9 mouse cellular contexts compared by ENCODE assay signal in the genomic region with DNA sequence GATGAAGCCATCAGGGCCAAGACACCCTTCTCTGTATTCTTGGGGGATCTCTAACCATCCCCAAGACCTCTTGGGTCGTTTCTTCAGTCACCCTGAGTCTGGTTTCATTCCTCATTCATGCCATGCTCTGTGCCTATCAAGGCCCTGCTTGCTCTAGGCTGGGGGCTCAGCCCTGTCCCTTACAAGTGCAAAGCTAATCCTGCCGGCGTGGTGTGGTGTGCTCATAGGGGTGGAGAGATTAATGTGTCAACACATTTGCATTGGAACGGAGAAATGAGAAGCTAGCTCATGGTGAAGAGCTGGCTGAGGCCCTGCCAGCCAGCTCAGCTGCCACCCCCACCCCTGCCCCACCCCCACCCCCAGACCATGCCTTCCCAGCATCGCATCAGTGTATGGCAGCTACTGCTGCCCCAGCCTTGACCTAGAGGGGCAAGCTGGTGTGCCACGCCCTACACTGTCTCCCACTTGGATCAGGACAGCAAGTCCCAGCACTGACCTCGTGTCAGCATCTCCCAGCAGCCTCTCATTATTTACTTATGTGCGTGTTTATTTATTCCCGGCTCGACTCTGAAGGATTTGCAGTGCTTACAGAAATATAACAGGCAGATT. TPM values are rescaled to one million over a fixed set of nuclear protein-coding genes. Genes with fewer than 3 reads are reported as not detected.
DNase-seq lines count a peak whose midpoint lies in the region; ATAC-seq and TF ChIP-seq lines count a peak whose summit lies in the region.
"Had no signal": no experiment of that assay in that cellular context is flagged by ENCODE, and none has a peak within 500 bp of the region (broad histone marks: within the 10 kb centered on the region; RNA-seq: fewer than 3 reads in every experiment).

No protein-coding gene starts in this region.

- peak; percentile 61; the same call in 1 of the 2 replicates for ATAC-seq in heart, embryonic 13.5 days (ENCODE audit: extremely low read depth, insufficient number of reproducible peaks, low FRiP score, low TSS enrichment)
- peak; percentile 45 for ATAC-seq in forebrain, embryonic 16.5 days
- no peak for ATAC-seq in limb, embryonic 14.5 days (ENCODE audit: low FRiP score, low read depth)
- ATAC-seq in liver, embryonic 12.5 days, result no peak

- 0 out of 2 replicates have a peak, but pooled peaks cover 25% of the 10 kb centered on the region for H3K27me3 ChIP-seq in heart, embryonic 13.5 days (replicated peaks)
- H3K27me3 ChIP-seq in forebrain, embryonic 16.5 days (replicated peaks; ENCODE audit: control insufficient read depth, insufficient read depth, low read length), result no peaks in the 10 kb centered on the region
- H3K27me3 ChIP-seq in limb, embryonic 14.5 days (ENCODE audit: control insufficient read depth, insufficient read depth, low read length), result no peaks in the 10 kb centered on the region
- H3K27me3 ChIP-seq in liver, embryonic 12.5 days (replicated peaks), result peaks cover 20% of the 10 kb centered on the region

- no peak overlapping the region for H3K4me3 ChIP-seq in heart, embryonic 13.5 days
- no peak overlapping the region for H3K4me3 ChIP-seq in forebrain, embryonic 16.5 days (replicated peaks; ENCODE audit: low read length)
- H3K4me3 ChIP-seq in limb, embryonic 14.5 days (replicated peaks; ENCODE audit: low read length), result no peak overlapping the region
- no peak overlapping the region for H3K4me3 ChIP-seq in liver, embryonic 12.5 days

- peak overlapping the region; percentile 75 for H3K9ac ChIP-seq in heart, embryonic 13.5 days
- H3K9ac ChIP-seq in forebrain, embryonic 16.5 days (replicated peaks; ENCODE audit: low read depth, low read length), result peak overlapping the region; percentile 39
- H3K9ac ChIP-seq in limb, embryonic 14.5 days (ENCODE audit: low read depth, low read length, severe bottlenecking), result 0 out of 2 replicates have a peak overlapping the region, but pooled peaks have one; percentile 25
- no peak overlapping the region for H3K9ac ChIP-seq in liver, embryonic 12.5 days

- peak overlapping the region; percentile 98 for H3K27ac ChIP-seq in heart, embryonic 13.5 days (replicated peaks)
- H3K27ac ChIP-seq in forebrain, embryonic 16.5 days (ENCODE audit: low read length), result peak overlapping the region; percentile 60
- H3K27ac ChIP-seq in limb, embryonic 14.5 days (replicated peaks; ENCODE audit: low read depth, low read length), result no peak overlapping the region
- H3K27ac ChIP-seq in liver, embryonic 12.5 days, result no peak overlapping the region

- no peak for DNase-seq in heart, postnatal 25 days (ENCODE audit: low spot score)
- peak; percentile 42 for DNase-seq in MN1 (ENCODE audit: low spot score)
- no peak for DNase-seq in limb, embryonic 14.5 days (ENCODE audit: low spot score)
- no peak for DNase-seq in spleen, postnatal 10 days (ENCODE audit: low spot score in 2 of 2)
- no peak for DNase-seq in layer of hippocampus, postnatal 36 days

- no peaks in the 10 kb centered on the region for H3K36me3 ChIP-seq in heart, embryonic 13.5 days
- no peaks in the 10 kb centered on the region for H3K36me3 ChIP-seq in forebrain, embryonic 16.5 days (ENCODE audit: control insufficient read depth, insufficient read depth)
- H3K36me3 ChIP-seq in limb, embryonic 14.5 days (ENCODE audit: control insufficient read depth, insufficient read depth, low read length), result no peaks in the 10 kb centered on the region
- no peaks in the 10 kb centered on the region for H3K36me3 ChIP-seq in liver, embryonic 12.5 days

- intact Hi-C loops in heart, postnatal 25 days (cut with DNase I), result no loop called here

- H3K4me1 ChIP-seq in heart, embryonic 13.5 days, result peaks cover 40% of the 10 kb centered on the region
- peaks cover 26% of the 10 kb centered on the region for H3K4me1 ChIP-seq in forebrain, embryonic 16.5 days (replicated peaks; ENCODE audit: control insufficient read depth, insufficient read depth, low read length)
- H3K4me1 ChIP-seq in limb, embryonic 14.5 days (ENCODE audit: control insufficient read depth, insufficient read depth, low read length), result peaks cover 8% of the 10 kb centered on the region; the same call in 1 of the 2 replicates
- H3K4me1 ChIP-seq in liver, embryonic 12.5 days, result peaks cover 55% of the 10 kb centered on the region

- no peak for TF ChIP-seq POLR2A in limb, embryonic 14.5 days (IDR thresholded peaks at IDR 0.05; ENCODE audit: borderline replicate concordance, extremely low read depth, insufficient read depth, insufficient read length)

- H3K4me2 ChIP-seq in heart, embryonic 13.5 days, result peak overlapping the region; percentile 61
- no peak overlapping the region for H3K4me2 ChIP-seq in forebrain, embryonic 16.5 days (ENCODE audit: low read length)
- no peak overlapping the region for H3K4me2 ChIP-seq in limb, embryonic 14.5 days (replicated peaks; ENCODE audit: low read depth, low read length, severe bottlenecking)
- H3K4me2 ChIP-seq in liver, embryonic 12.5 days, result no peak overlapping the region

- WGBS in heart, embryonic 13.5 days, result 21% methylated on average over 10 of the region's 10 CpGs
- 33% methylated on average over 10 of the region's 10 CpGs for WGBS in forebrain, embryonic 16.5 days
- 39% methylated on average over 10 of the region's 10 CpGs for WGBS in limb, embryonic 14.5 days
- WGBS in liver, embryonic 12.5 days (ENCODE audit: insufficient replicate concordance), result 42% methylated on average over 10 of the region's 10 CpGs

- H3K9me3 ChIP-seq in heart, embryonic 13.5 days, result no peaks in the 10 kb centered on the region
- H3K9me3 ChIP-seq in forebrain, embryonic 16.5 days (ENCODE audit: control insufficient read depth, low read length), result no peaks in the 10 kb centered on the region
- H3K9me3 ChIP-seq in limb, embryonic 14.5 days (ENCODE audit: control insufficient read depth, low read length), result no peaks in the 10 kb centered on the region
- no peaks in the 10 kb centered on the region for H3K9me3 ChIP-seq in liver, embryonic 12.5 days (replicated peaks)
- H3K9me3 ChIP-seq: megakaryocyte, embryonic 14.5 days had no signal

RNA-seq across cellular contexts. Expression of a gene that starts 17.3 kb away (rescaled TPM):
- 1.1 and 1.4 TPM in 2 replicates for polyA plus RNA-seq in heart, embryonic 13.5 days (2015; fragmentation: Nextera tagmentation; extraction: Ambion mirVana)
- 1 to 10 TPM; 1.1 to 1.4 TPM for total RNA-seq in heart, postnatal 25 days (2021)
- 13.8 and 16.1 TPM in 2 replicates for polyA plus RNA-seq in forebrain, embryonic 16.5 days (2015; fragmentation: Nextera tagmentation; extraction: Ambion mirVana)
- 2.2 and 3.2 TPM in 2 replicates for polyA plus RNA-seq in limb, embryonic 14.5 days (2012; rRNA removed)
- polyA plus RNA-seq in limb, embryonic 14.5 days (2014; fragmentation: Nextera tagmentation; extraction: Ambion mirVana), result 8.5 and 9.6 TPM in 2 replicates
- 0.23 TPM in 2 replicates for polyA plus RNA-seq in liver, embryonic 12.5 days (2016; fragmentation: Nextera tagmentation; extraction: Ambion mirVana)
- 10 to 100 TPM; 18.4 to 18.6 TPM for total RNA-seq in layer of hippocampus, postnatal 36 days (2021)

Comparison
In these comparisons a context has a peak if more than half of its experiments do, and no peak if none do; other contexts are left out.
1. ATAC-seq: peak in heart, embryonic 13.5 days (single experiment) and forebrain, embryonic 16.5 days (single experiment); none in limb, embryonic 14.5 days (single experiment) and liver, embryonic 12.5 days (single experiment).
2. H3K27ac ChIP-seq: peak in heart, embryonic 13.5 days (single experiment) and forebrain, embryonic 16.5 days (single experiment); none in limb, embryonic 14.5 days (single experiment) and liver, embryonic 12.5 days (single experiment).